In genomic region chr11:109470921-109471861, GRCm38 (mm10) we compare ENCODE assay signal across 8 mouse cellular contexts. TPM values are rescaled to one million over a fixed set of nuclear protein-coding genes. Genes with fewer than 3 reads are reported as not detected.
DNase-seq lines count a peak whose midpoint lies in the region; ATAC-seq and TF ChIP-seq lines count a peak whose summit lies in the region.

No protein-coding gene starts in this region.

- peak overlapping the region; percentile 83 for H3K9ac ChIP-seq in heart, embryonic 14.5 days (ENCODE audit: low read length)
- H3K9ac ChIP-seq in intestine, embryonic 15.5 days = no peak overlapping the region

- H3K79me2 ChIP-seq in macrophage (ENCODE audit: inconsistent target) = peaks cover 63% of the 10 kb centered on the region

- peak overlapping the region; percentile 94 for H3K4me2 ChIP-seq in heart, embryonic 14.5 days (ENCODE audit: low read length)
- H3K4me2 ChIP-seq in intestine, embryonic 15.5 days (replicated peaks) = peak overlapping the region; percentile 93

- no peaks in the 10 kb centered on the region for H3K27me3 ChIP-seq in heart, embryonic 14.5 days (ENCODE audit: control insufficient read depth, insufficient read depth, low read length)
- H3K27me3 ChIP-seq in intestine, embryonic 15.5 days (replicated peaks) = no peaks in the 10 kb centered on the region

- H3K9me3 ChIP-seq in heart, embryonic 14.5 days (ENCODE audit: control insufficient read depth, low read length) = no peaks in the 10 kb centered on the region
- H3K9me3 ChIP-seq in intestine, embryonic 15.5 days = no peaks in the 10 kb centered on the region

- DNase-seq in heart, postnatal 14 days = no peak
- peak; percentile 41 for DNase-seq in brain, embryonic 14.5 days (ENCODE audit: low read depth)
- DNase-seq in thymus, postnatal 14 days = peak; percentile 50
- no peak for DNase-seq in adrenal gland, adult 2 months
- no peak for DNase-seq in layer of hippocampus, adult 8-10 months (ENCODE audit: low spot score in 2 of 2)

- intact Hi-C loops in heart, postnatal 14 days (cut with DNase I) = loop anchor here (5.0 kb wide), 1 partner anchor 91 kb away; no protein-coding TSS in a partner anchor

- H3K4me1 ChIP-seq in heart, embryonic 14.5 days (ENCODE audit: control insufficient read depth in 2 of 2, insufficient read depth in 2 of 2, low read length in 2 of 2) = peaks cover 7 to 16% of the 10 kb centered on the region in 2 experiments; a peak in 3 of 4 replicates
- H3K4me1 ChIP-seq in intestine, embryonic 15.5 days (replicated peaks) = peaks cover 11% of the 10 kb centered on the region

- 38% methylated on average over 15 of the region's 15 CpGs for WGBS in heart, embryonic 14.5 days
- 35% methylated on average over 15 of the region's 15 CpGs for WGBS in intestine, embryonic 15.5 days
- WGBS in macrophage (ENCODE audit: missing documents) = 12% methylated on average over 15 of the region's 15 CpGs

- no peak for TF ChIP-seq POLR2A in brain, embryonic 14.5 days (IDR thresholded peaks at IDR 0.05; ENCODE audit: borderline replicate concordance, extremely low read depth, insufficient read depth, insufficient read length, poor library complexity, severe bottlenecking)

- H3K4me3 ChIP-seq in heart, embryonic 14.5 days (ENCODE audit: control insufficient read depth in 1 of 2, insufficient read depth in 1 of 2, low read depth in 1 of 2, low read length in 2 of 2) = peak overlapping the region; percentile 73 to 97; a peak in 3 of 4 replicates
- peak overlapping the region; percentile 80 for H3K4me3 ChIP-seq in intestine, embryonic 15.5 days (replicated peaks)
- peak overlapping the region; percentile 86 for H3K4me3 ChIP-seq in macrophage (ENCODE audit: inconsistent target)

- no peak overlapping the region for H3K27ac ChIP-seq in heart, embryonic 14.5 days (replicated peaks in 1 of 2; ENCODE audit: control insufficient read depth in 1 of 2, insufficient read depth in 1 of 2, low read depth in 2 of 2, low read length in 2 of 2)
- 0 out of 2 replicates have a peak overlapping the region, but pooled peaks have one; percentile 22 for H3K27ac ChIP-seq in intestine, embryonic 15.5 days
- H3K27ac ChIP-seq in macrophage = peak overlapping the region; percentile 91

- H3K36me3 ChIP-seq in heart, embryonic 14.5 days (ENCODE audit: control insufficient read depth, insufficient read depth, low read length) = no peaks in the 10 kb centered on the region
- H3K36me3 ChIP-seq in intestine, embryonic 15.5 days = no peaks in the 10 kb centered on the region
- no peaks in the 10 kb centered on the region for H3K36me3 ChIP-seq in macrophage (ENCODE audit: inconsistent target)

- no peak for ATAC-seq in heart, embryonic 14.5 days (ENCODE audit: insufficient number of reproducible peaks, insufficient read depth, low FRiP score, low read depth)
- no peak for ATAC-seq in intestine, embryonic 15.5 days

- TF ChIP-seq CTCF in brain, embryonic 14.5 days (IDR thresholded peaks at IDR 0.05; ENCODE audit: borderline replicate concordance, extremely low read depth, insufficient read depth, insufficient read length) = no peak

RNA-seq across cellular contexts. Expression of gene Arsg, which starts 2.0 kb away (rescaled TPM):
- 3.3 and 3.7 TPM in 2 replicates for polyA plus RNA-seq in heart, embryonic 14.5 days (2014; fragmentation: Nextera tagmentation; extraction: Ambion mirVana)
- total RNA-seq in heart, postnatal 14 days (2021) = 1 to 10 TPM; 2.7 to 2.8 TPM
- polyA plus RNA-seq in brain, embryonic 14.5 days (2012; rRNA removed) = 5.2 and 5.3 TPM in 2 replicates
- 3.3 and 3.6 TPM in 2 replicates for polyA plus RNA-seq in intestine, embryonic 15.5 days (2015; fragmentation: Nextera tagmentation; extraction: Ambion mirVana)
- total RNA-seq in macrophage (2018; cell fraction: chromatin; rRNA removed) = 10 to 100 TPM; 10.1 to 29.8 (median 19.5) TPM
- total RNA-seq in macrophage (2018; cell fraction: cytosol; rRNA removed) = 1 to 10 TPM; 1.9 to 5.1 (median 3.2) TPM
- total RNA-seq in macrophage (2018; cell fraction: nucleus; rRNA removed) = 10 to 100 TPM in 17 of 26 experiments, 1 to 10 TPM in 9; 6.0 to 20.6 (median 11.4) TPM
- polyA plus RNA-seq in macrophage (2018) = 2.1 to 3.4 TPM (median 2.5 TPM) in 3 replicates
- total RNA-seq in adrenal gland, adult 2 months (2021) = 1 to 10 TPM; 5.4 TPM
- polyA plus RNA-seq in adrenal gland, adult 2 months (2012; rRNA removed) = 4.5 and 4.8 TPM in 2 replicates
- total RNA-seq in layer of hippocampus, adult 8-10 months (2022) = 10 to 100 TPM; 14.1 to 22.3 (median 19.7) TPM

RNA-seq across cellular contexts. Expression of gene Slc16a6, which starts 2.2 kb away (rescaled TPM):
- polyA plus RNA-seq in heart, embryonic 14.5 days (2014; fragmentation: Nextera tagmentation; extraction: Ambion mirVana) = 7.3 TPM in 2 replicates
- 1 to 10 TPM; 7.3 to 7.7 TPM for total RNA-seq in heart, postnatal 14 days (2021)
- 1.4 and 3.2 TPM in 2 replicates for polyA plus RNA-seq in brain, embryonic 14.5 days (2012; rRNA removed)
- polyA plus RNA-seq in intestine, embryonic 15.5 days (2015; fragmentation: Nextera tagmentation; extraction: Ambion mirVana) = 15.4 and 16.6 TPM in 2 replicates
- 100 to 1,000 TPM in 25 of 26 experiments, 10 to 100 TPM in 1; 68.8 to 273 (median 190) TPM for total RNA-seq in macrophage (2018; cell fraction: chromatin; rRNA removed)
- 100 to 1,000 TPM in 5 of 26 experiments, 10 to 100 TPM in 21; 41.7 to 127 (median 76.9) TPM for total RNA-seq in macrophage (2018; cell fraction: cytosol; rRNA removed)
- total RNA-seq in macrophage (2018; cell fraction: nucleus; rRNA removed) = 100 to 1,000 TPM in 25 of 26 experiments, 10 to 100 TPM in 1; 85.2 to 241 (median 194) TPM
- 42.9 to 88.7 TPM (median 63.5 TPM) in 3 replicates for polyA plus RNA-seq in macrophage (2018)
- under 1 TPM; 0.66 to 0.78 TPM for total RNA-seq in adrenal gland, adult 2 months (2021)
- 0.33 and 0.45 TPM in 2 replicates for polyA plus RNA-seq in adrenal gland, adult 2 months (2012; rRNA removed)
- 10 to 100 TPM in 2 of 4 experiments, 1 to 10 TPM in 2; 6.6 to 11.5 (median 10.3) TPM for total RNA-seq in layer of hippocampus, adult 8-10 months (2022)

RNA-seq across cellular contexts. Expression of gene Amz2, which starts 45.4 kb away (rescaled TPM):
- polyA plus RNA-seq in heart, embryonic 14.5 days (2014; fragmentation: Nextera tagmentation; extraction: Ambion mirVana) = 38.7 and 39.7 TPM in 2 replicates
- 10 to 100 TPM; 42.5 to 46.1 TPM for total RNA-seq in heart, postnatal 14 days (2021)
- 183 and 185 TPM in 2 replicates for polyA plus RNA-seq in brain, embryonic 14.5 days (2012; rRNA removed)
- 38.4 and 38.9 TPM in 2 replicates for polyA plus RNA-seq in intestine, embryonic 15.5 days (2015; fragmentation: Nextera tagmentation; extraction: Ambion mirVana)
- total RNA-seq in macrophage (2018; cell fraction: chromatin; rRNA removed) = 10 to 100 TPM; 25.6 to 95.9 (median 56.5) TPM
- 10 to 100 TPM; 24.6 to 33.2 (median 29.0) TPM for total RNA-seq in macrophage (2018; cell fraction: cytosol; rRNA removed)
- total RNA-seq in macrophage (2018; cell fraction: nucleus; rRNA removed) = 10 to 100 TPM; 32.1 to 79.2 (median 45.3) TPM
- polyA plus RNA-seq in macrophage (2018) = 22.7 to 28.5 TPM (median 22.9 TPM) in 3 replicates
- 10 to 100 TPM; 41.8 to 43.2 TPM for total RNA-seq in adrenal gland, adult 2 months (2021)
- polyA plus RNA-seq in adrenal gland, adult 2 months (2012; rRNA removed) = 13.1 and 17.4 TPM in 2 replicates
- 10 to 100 TPM; 48.6 to 68.6 (median 55.6) TPM for total RNA-seq in layer of hippocampus, adult 8-10 months (2022)

RNA-seq across cellular contexts. Expression of gene 9930022D16Rik, which starts 57.5 kb away (rescaled TPM):
- not detected in 2 replicates for polyA plus RNA-seq in heart, embryonic 14.5 days (2014; fragmentation: Nextera tagmentation; extraction: Ambion mirVana)
- not detected for total RNA-seq in heart, postnatal 14 days (2021)
- polyA plus RNA-seq in brain, embryonic 14.5 days (2012; rRNA removed) = 0.03 TPM in 1 of 2 replicates, not detected in the other
- polyA plus RNA-seq in intestine, embryonic 15.5 days (2015; fragmentation: Nextera tagmentation; extraction: Ambion mirVana) = not detected in 2 replicates
- 10 to 100 TPM in 16 of 26 experiments, 1 to 10 TPM in 10; 4.7 to 50.1 (median 11.3) TPM for total RNA-seq in macrophage (2018; cell fraction: chromatin; rRNA removed)
- total RNA-seq in macrophage (2018; cell fraction: cytosol; rRNA removed) = 1 to 10 TPM in 3 of 26 experiments, under 1 TPM in 23; 0.04 to 2.1 (median 0.42) TPM
- 10 to 100 TPM in 19 of 26 experiments, 1 to 10 TPM in 7; 5.1 to 42.5 (median 15.9) TPM for total RNA-seq in macrophage (2018; cell fraction: nucleus; rRNA removed)
- polyA plus RNA-seq in macrophage (2018) = 0.28 to 1.1 TPM (median 0.40 TPM) in 3 replicates
- total RNA-seq in adrenal gland, adult 2 months (2021) = not detected
- not detected in 2 replicates for polyA plus RNA-seq in adrenal gland, adult 2 months (2012; rRNA removed)
- total RNA-seq in layer of hippocampus, adult 8-10 months (2022) = not detected

Comparison
In these comparisons a context has a peak if more than half of its experiments do, and no peak if none do; other contexts are left out.
1. H3K27ac ChIP-seq: peak in intestine, embryonic 15.5 days (single experiment) and macrophage (single experiment); none in heart, embryonic 14.5 days (0 of 2).
2. DNase-seq: peak in brain, embryonic 14.5 days (single experiment) and thymus, postnatal 14 days (single experiment); none in heart, postnatal 14 days (0 of 2), adrenal gland, adult 2 months (single experiment) and layer of hippocampus, adult 8-10 months (0 of 2).
3. Peak in every context shown above with its lines, with median percentiles within 50 percentile points of each other: H3K4me3 ChIP-seq.